Mouse (Mus musculus) cerebellum, postnatal 10 days (tissue): ENCODE data around the gene Mtfr2.

Experiments used
- DNase-seq, 2 experiments: peaks; one replicate each; pipeline ENCODE4 v3.0.0; 2021; ENCODE audit warnings: mixed read lengths in 2 of 2

Mtfr2 gene

GRCm38 (mm10) chr10:20379071-20379735, 31.6 kb downstream of the Mtfr2 start:
- DNase-seq, result peak; percentile 54 to 73

GRCm38 (mm10) chr10:20380798-20381197, 33.2 kb downstream of the Mtfr2 start:
- DNase-seq, result peak; percentile 49 to 63

- no peak for DNase-seq
Observed at GRCm38 (mm10) chr10:20381352-20381751, 33.8 kb downstream of the Mtfr2 start.

- no peak for DNase-seq
Observed at GRCm38 (mm10) chr10:20382807-20383419, 35.3 kb downstream of the Mtfr2 start.

- no peak for DNase-seq
Observed at GRCm38 (mm10) chr10:20390568-20390967, 43.0 kb downstream of the Mtfr2 start.

GRCm38 (mm10) chr10:20394815-20395214, 47.2 kb downstream of the Mtfr2 start:
- DNase-seq, result no peak

- no peak for DNase-seq
Observed at GRCm38 (mm10) chr10:20395778-20396177, 48.2 kb downstream of the Mtfr2 start.

- DNase-seq, result no peak
Observed at GRCm38 (mm10) chr10:20398224-20398623, 50.7 kb downstream of the Mtfr2 start.

GRCm38 (mm10) chr10:20398641-20399390, 51.2 kb downstream of the Mtfr2 start:
- DNase-seq, result no peak

- DNase-seq, result no peak
Observed at GRCm38 (mm10) chr10:20400406-20400805, 52.8 kb downstream of the Mtfr2 start.

GRCm38 (mm10) chr10:20402941-20403340, 55.4 kb downstream of the Mtfr2 start:
- no peak for DNase-seq

GRCm38 (mm10) chr10:20405471-20405870, 57.9 kb downstream of the Mtfr2 start:
- peak; percentile 68 to 70 for DNase-seq

GRCm38 (mm10) chr10:20408336-20408735, 60.8 kb downstream of the Mtfr2 start:
- no peak for DNase-seq

- no peak for DNase-seq
Observed at GRCm38 (mm10) chr10:20409181-20409580, 61.6 kb downstream of the Mtfr2 start.
